Mouse (Mus musculus) adrenal gland, adult 2 months (tissue): ENCODE measurements at regions not wholly inside any gene's neighbourhood (a gene's known extent, or its start where the extent isn't known, plus 50 kb on each side); places are given as distances from the start of the nearest gene placed in this dataset.
A peak's percentile ranks its signal among the peaks of the same experiment; 100 is the strongest.

Experiments used
- DNase-seq: peaks from one replicate; pipeline ENCODE4 v3.0.0; 2021

- DNase-seq, result no peak
Observed at GRCm38 (mm10) chr14:61696290-61696842, 89.1 kb downstream of the Kcnrg start.

- DNase-seq, result no peak
Observed at GRCm38 (mm10) chr14:61696886-61697554, 89.8 kb downstream of the Kcnrg start.

GRCm38 (mm10) chr14:61697704-61698103, 90.4 kb downstream of the Kcnrg start:
- no peak for DNase-seq

- no peak for DNase-seq
Observed at GRCm38 (mm10) chr14:61698358-61699055, 91.2 kb downstream of the Kcnrg start.

GRCm38 (mm10) chr14:61699638-61700037, 92.4 kb downstream of the Kcnrg start:
- no peak for DNase-seq

- peak; percentile 44 for DNase-seq
Observed at GRCm38 (mm10) chr14:61701131-61701530, 93.9 kb downstream of the Kcnrg start.

- no peak for DNase-seq
Observed at GRCm38 (mm10) chr14:61703916-61704315, 96.7 kb downstream of the Kcnrg start.

- no peak for DNase-seq
Observed at GRCm38 (mm10) chr14:61706984-61707383, 99.7 kb downstream of the Kcnrg start.

GRCm38 (mm10) chr14:61708331-61708730, 101.1 kb downstream of the Kcnrg start:
- no peak for DNase-seq

GRCm38 (mm10) chr14:61715746-61716145, 108.5 kb downstream of the Kcnrg start:
- no peak for DNase-seq

GRCm38 (mm10) chr14:61718392-61719124, 111.3 kb downstream of the Kcnrg start:
- DNase-seq, result no peak

- DNase-seq, result no peak
Observed at GRCm38 (mm10) chr14:61721302-61721701, 114.0 kb downstream of the Kcnrg start.

GRCm38 (mm10) chr14:61724942-61725341, 117.7 kb downstream of the Kcnrg start:
- no peak for DNase-seq

- no peak for DNase-seq
Observed at GRCm38 (mm10) chr14:61728562-61728961, 121.3 kb downstream of the Kcnrg start.

- peak; percentile 28 for DNase-seq
Observed at GRCm38 (mm10) chr14:61735541-61735940, 128.3 kb downstream of the Kcnrg start.

- DNase-seq, result no peak
Observed at GRCm38 (mm10) chr14:61736384-61737322, 129.4 kb downstream of the Kcnrg start.

- DNase-seq, result peak; percentile 79
Observed at GRCm38 (mm10) chr14:61737504-61738040, 130.3 kb downstream of the Kcnrg start.

- DNase-seq, result no peak
Observed at GRCm38 (mm10) chr14:61739453-61739852, 132.2 kb downstream of the Kcnrg start.

GRCm38 (mm10) chr14:61743855-61744408, 136.7 kb downstream of the Kcnrg start:
- DNase-seq, result peak; percentile 37

GRCm38 (mm10) chr14:61753421-61753820, 146.2 kb downstream of the Kcnrg start:
- DNase-seq, result no peak

- DNase-seq, result no peak
Observed at GRCm38 (mm10) chr14:61756651-61757050, 149.4 kb downstream of the Kcnrg start.
